Mouse (Mus musculus): Measurements from ENCODE around the gene Ncapd3. TPM values are rescaled to one million over a fixed set of nuclear protein-coding genes. Genes with fewer than 3 reads are reported as not detected.
A peak's percentile ranks its signal among the peaks of the same experiment; 100 is the strongest.

The Ncapd3 gene
- total and polyA plus RNA-seq, 3 experiments = 5.6 to 187 (median 75.6) TPM

DNA sequence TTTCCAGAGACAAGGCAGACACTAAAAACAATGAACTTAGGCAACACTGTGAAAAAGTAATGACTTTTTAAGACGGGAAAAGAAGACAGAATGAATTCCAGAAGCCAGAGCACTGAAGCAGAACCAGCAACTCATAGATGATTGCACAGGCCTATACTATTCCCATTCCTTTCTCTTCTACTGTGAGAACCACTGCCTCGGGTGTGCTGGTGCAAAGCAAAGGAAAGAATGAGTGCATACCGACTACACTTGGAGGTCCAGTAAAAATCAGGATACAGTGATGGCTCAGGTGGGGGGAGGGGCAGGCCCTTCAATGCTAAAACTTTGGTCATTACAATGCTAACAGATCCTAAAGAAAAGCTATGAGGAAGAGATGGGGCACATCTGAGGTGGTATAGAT lies 36.1 kb upstream of the Ncapd3 start:
- TF ChIP-seq GATA1 (IDR thresholded peaks at IDR 0.05; ENCODE audit: borderline replicate concordance, low read length) (no peak), POLR2AphosphoS5 (IDR thresholded peaks at IDR 0.05; ENCODE audit: insufficient replicate concordance, low read depth, low read length) (no peak), GATA2 (IDR thresholded peaks at IDR 0.05; ENCODE audit: borderline replicate concordance, low read depth, low read length) (no peak), TAL1 (conservative IDR thresholded peaks at IDR 0.05; ENCODE audit: low read depth, low read length) (no peak), CTCF (IDR thresholded peaks at IDR 0.05; ENCODE audit: low read depth, low read length) (no peak)
- Histone ChIP-seq H3K4me3 (ENCODE audit: low read depth, low read length) (no peak overlapping the region), H3K27me3 (ENCODE audit: insufficient read depth, low read length) (no peaks in the 10 kb centered on the region), H3K4me1 (ENCODE audit: insufficient read depth, low read depth, low read length) (peaks cover 13% of the 10 kb centered on the region), H3K36me3 (replicated peaks) (peaks cover 49% of the 10 kb centered on the region), H3K9me3 (replicated peaks) (no peaks in the 10 kb centered on the region)
- DNase-seq (ENCODE audit: low spot score) (no peak), ATAC-seq (ENCODE audit: extremely low read depth, insufficient number of reproducible peaks, low FRiP score, poor library complexity, severe bottlenecking) (no peak)

- no peaks in the 10 kb centered on the region for H3K27me3 ChIP-seq (ENCODE audit: insufficient read depth, low read length)
- ATAC-seq (ENCODE audit: extremely low read depth, insufficient number of reproducible peaks, low FRiP score, poor library complexity, severe bottlenecking) (no peak), DNase-seq (ENCODE audit: low spot score) (no peak)
- H3K4me1 ChIP-seq (ENCODE audit: insufficient read depth, low read depth, low read length) = peaks cover 29% of the 10 kb centered on the region
- TF ChIP-seq CTCF (IDR thresholded peaks at IDR 0.05; ENCODE audit: low read depth, low read length) (no peak), GATA1 (IDR thresholded peaks at IDR 0.05; ENCODE audit: borderline replicate concordance, low read length) (no peak), TAL1 (conservative IDR thresholded peaks at IDR 0.05; ENCODE audit: low read depth, low read length) (no peak), POLR2AphosphoS5 (IDR thresholded peaks at IDR 0.05; ENCODE audit: insufficient replicate concordance, low read depth, low read length) (no peak), GATA2 (IDR thresholded peaks at IDR 0.05; ENCODE audit: borderline replicate concordance, low read depth, low read length) (no peak)
- peaks cover 29% of the 10 kb centered on the region for H3K36me3 ChIP-seq (replicated peaks)
- no peaks in the 10 kb centered on the region for H3K9me3 ChIP-seq (replicated peaks)
- no peak overlapping the region for H3K4me3 ChIP-seq (ENCODE audit: low read depth, low read length)
Observed at GRCm38 (mm10) chr9:26997062-26997461, 32.9 kb upstream of the Ncapd3 start.

GRCm38 (mm10) chr9:26997501-26997900 lies 32.5 kb upstream of the Ncapd3 start:
- DNase-seq (ENCODE audit: low spot score) (no peak), ATAC-seq (ENCODE audit: extremely low read depth, insufficient number of reproducible peaks, low FRiP score, poor library complexity, severe bottlenecking) (no peak)
- TF ChIP-seq TAL1 (conservative IDR thresholded peaks at IDR 0.05; ENCODE audit: low read depth, low read length) = no peak
- TF ChIP-seq GATA1 (IDR thresholded peaks at IDR 0.05; ENCODE audit: borderline replicate concordance, low read length) = no peak
- TF ChIP-seq CTCF (IDR thresholded peaks at IDR 0.05; ENCODE audit: low read depth, low read length) = no peak
- no peak for TF ChIP-seq GATA2 (IDR thresholded peaks at IDR 0.05; ENCODE audit: borderline replicate concordance, low read depth, low read length)
- no peak for TF ChIP-seq POLR2AphosphoS5 (IDR thresholded peaks at IDR 0.05; ENCODE audit: insufficient replicate concordance, low read depth, low read length)
- H3K4me1 ChIP-seq (ENCODE audit: insufficient read depth, low read depth, low read length) = peaks cover 29% of the 10 kb centered on the region
- H3K36me3 ChIP-seq (replicated peaks) = peaks cover 26% of the 10 kb centered on the region
- no peaks in the 10 kb centered on the region for H3K27me3 ChIP-seq (ENCODE audit: insufficient read depth, low read length)
- no peak overlapping the region for H3K4me3 ChIP-seq (ENCODE audit: low read depth, low read length)
- no peaks in the 10 kb centered on the region for H3K9me3 ChIP-seq (replicated peaks)

GRCm38 (mm10) chr9:26998669-26999460 lies 31.1 kb upstream of the Ncapd3 start:
- TF ChIP-seq GATA2 (IDR thresholded peaks at IDR 0.05; ENCODE audit: borderline replicate concordance, low read depth, low read length) (no peak), POLR2AphosphoS5 (IDR thresholded peaks at IDR 0.05; ENCODE audit: insufficient replicate concordance, low read depth, low read length) (no peak), CTCF (IDR thresholded peaks at IDR 0.05; ENCODE audit: low read depth, low read length) (no peak), GATA1 (IDR thresholded peaks at IDR 0.05; ENCODE audit: borderline replicate concordance, low read length) (no peak), TAL1 (conservative IDR thresholded peaks at IDR 0.05; ENCODE audit: low read depth, low read length) (no peak)
- peak; percentile 9 for DNase-seq (ENCODE audit: low spot score)
- no peaks in the 10 kb centered on the region for H3K9me3 ChIP-seq (replicated peaks)
- H3K4me1 ChIP-seq (ENCODE audit: insufficient read depth, low read depth, low read length) = peaks cover 29% of the 10 kb centered on the region
- ATAC-seq (ENCODE audit: extremely low read depth, insufficient number of reproducible peaks, low FRiP score, poor library complexity, severe bottlenecking) = 0 out of 2 replicates have a peak, but pooled peaks have one; percentile 2
- peak overlapping the region; percentile 84 for H3K4me3 ChIP-seq (ENCODE audit: low read depth, low read length)
- no peaks in the 10 kb centered on the region for H3K27me3 ChIP-seq (ENCODE audit: insufficient read depth, low read length)
- H3K36me3 ChIP-seq (replicated peaks) = peaks cover 39% of the 10 kb centered on the region

DNA sequence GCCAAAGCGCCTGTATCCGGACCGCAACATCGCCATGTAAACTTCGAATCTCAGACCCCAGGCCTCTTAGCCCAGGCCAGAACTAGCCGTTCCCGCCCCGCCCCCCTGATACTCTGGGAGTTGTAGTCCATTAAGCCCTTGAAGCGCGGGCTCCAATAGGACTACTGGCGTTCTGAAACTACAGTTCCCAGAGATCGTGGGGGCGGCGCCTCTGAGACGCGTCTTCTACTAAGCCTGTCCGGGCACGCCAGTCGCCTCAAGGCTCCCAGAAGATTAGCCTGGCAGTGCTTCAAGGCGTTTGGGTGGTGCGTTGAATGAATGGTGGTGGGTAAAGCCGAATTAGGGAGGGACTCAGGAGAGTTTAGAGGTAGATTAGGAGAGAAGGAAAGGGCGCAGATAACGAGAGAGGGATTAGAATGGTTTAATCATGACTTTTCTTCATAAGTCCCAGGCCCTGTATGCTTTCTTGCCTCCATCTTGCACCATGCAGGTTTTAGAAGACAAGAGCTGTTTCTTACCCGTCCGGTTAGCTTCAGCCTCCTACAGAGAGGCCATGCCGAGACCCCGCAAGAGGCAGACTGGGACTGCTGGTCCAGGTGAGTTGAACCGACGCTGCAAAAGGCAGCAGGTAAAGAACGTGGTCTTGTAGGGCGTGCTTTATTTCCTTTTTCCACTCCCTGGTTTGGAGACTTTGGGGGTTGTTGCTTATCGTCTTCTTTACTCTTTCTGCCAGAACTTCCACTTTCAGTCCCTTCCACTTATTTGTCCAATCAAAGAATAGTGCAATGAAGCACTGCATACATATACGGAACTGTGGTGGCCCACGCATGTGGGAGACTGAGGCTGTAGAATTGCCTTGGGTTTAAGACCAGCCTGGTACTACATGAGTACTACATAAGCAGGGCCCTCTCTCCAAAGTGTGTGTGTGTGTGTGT lies 30.2 kb upstream of the Ncapd3 start, which contains the start of the genes Acad8 and Thyn1:
Gene Acad8, minus strand, starts transcription at position 106 of the 935 bp plus-strand sequence.
Gene Thyn1, plus strand, starts transcription at position 250 of the 935 bp plus-strand sequence.
- Histone ChIP-seq H3K9me3 (replicated peaks) (no peaks in the 10 kb centered on the region), H3K36me3 (replicated peaks) (peaks cover 48% of the 10 kb centered on the region), H3K4me3 (ENCODE audit: low read depth, low read length) (peak within 1 kb of the TSS; percentile 84), H3K4me1 (ENCODE audit: insufficient read depth, low read depth, low read length) (peaks cover 24% of the 10 kb centered on the region), H3K27me3 (ENCODE audit: insufficient read depth, low read length) (no peaks in the 10 kb centered on the region)
- ATAC-seq (ENCODE audit: extremely low read depth, insufficient number of reproducible peaks, low FRiP score, poor library complexity, severe bottlenecking) = peak; percentile 97
- DNase-seq (ENCODE audit: low spot score) = peak; percentile 82
- TF ChIP-seq GATA1 (IDR thresholded peaks at IDR 0.05; ENCODE audit: borderline replicate concordance, low read length) (no peak), CTCF (IDR thresholded peaks at IDR 0.05; ENCODE audit: low read depth, low read length) (no peak), POLR2AphosphoS5 (IDR thresholded peaks at IDR 0.05; ENCODE audit: insufficient replicate concordance, low read depth, low read length) (no peak), GATA2 (IDR thresholded peaks at IDR 0.05; ENCODE audit: borderline replicate concordance, low read depth, low read length) (no peak), TAL1 (conservative IDR thresholded peaks at IDR 0.05; ENCODE audit: low read depth, low read length) (no peak)

Measured in G1E (cell line).